Mouse (Mus musculus) MEL (cell line): ENCODE results near the gene Cfdp1. TPM values are rescaled to one million over a fixed set of nuclear protein-coding genes. Genes with fewer than 3 reads are reported as not detected.

Experiments
- DNase-seq: peaks from one replicate; pipeline ENCODE4 v3.0.0; 2011; ENCODE audit warnings: low read depth, low spot score
- H3K27ac ChIP-seq: 2 replicates; pipeline ENCODE4 v1.5.1; 2012; ENCODE audit warnings: low read depth, mild to moderate bottlenecking, control low read depth, low read length, moderate library complexity; ENCODE audit not compliant: control insufficient read depth
- H3K27me3 ChIP-seq, 2 experiments: fragments of 150-350 bp in 1 of 2; sonication (generic) in 1 of 2; 2 replicates each; pipeline ENCODE4 v1.6.1; 2012; ENCODE audit warnings: low read length in 2 of 2, mild to moderate bottlenecking in 2 of 2, improper control_type of control experiment in 1 of 2, moderate library complexity in 1 of 2; ENCODE audit not compliant: insufficient read depth in 2 of 2, control insufficient read depth in 1 of 2
- H3K36me3 ChIP-seq, 2 experiments: 2 replicates each; pipeline ENCODE4 v1.6.1; 2012 to 2014; ENCODE audit warnings: low read length in 2 of 2, improper control_type of control experiment in 1 of 2, inconsistent platforms in 1 of 2, mild to moderate bottlenecking in 1 of 2; ENCODE audit not compliant: insufficient read depth in 2 of 2, control insufficient read depth in 1 of 2
- H3K4me1 ChIP-seq, 2 experiments: fragments of 150-350 bp in 1 of 2; sonication (generic) in 1 of 2; 2 replicates each; pipeline ENCODE4 v1.6.1; 2012; ENCODE audit warnings: low read length in 2 of 2, improper control_type of control experiment in 1 of 2, mild to moderate bottlenecking in 1 of 2; ENCODE audit not compliant: insufficient read depth in 2 of 2, control insufficient read depth in 1 of 2
- H3K4me3 ChIP-seq, 2 experiments: fragments of 150-350 bp in 1 of 2; sonication (generic) in 1 of 2; 2 replicates each; pipeline ENCODE4 v1.5.1; 2012; ENCODE audit warnings: low read depth in 2 of 2, low read length in 2 of 2, mild to moderate bottlenecking in 2 of 2, moderate library complexity in 2 of 2, control low read depth in 1 of 2, improper control_type of control experiment in 1 of 2; ENCODE audit not compliant: control insufficient read depth in 1 of 2, insufficient read depth in 1 of 2
- H3K79me2 ChIP-seq: 2 replicates; pipeline ENCODE4 v1.6.1; 2012; ENCODE audit warnings: mild to moderate bottlenecking, low read length, moderate library complexity; ENCODE audit not compliant: control insufficient read depth, poor library complexity, insufficient read depth
- H3K9ac ChIP-seq: 2 replicates; pipeline ENCODE4 v1.6.1; 2012; ENCODE audit warnings: low read depth, mild to moderate bottlenecking, control low read depth, low read length, moderate library complexity; ENCODE audit not compliant: control insufficient read depth, poor library complexity, severe bottlenecking
- H3K9me3 ChIP-seq: fragments of 150-350 bp; sonication (generic); replicated peaks from 2 replicates; pipeline ENCODE4 v1.6.1; 2012; ENCODE audit warnings: mild to moderate bottlenecking, low read length, improper control_type of control experiment, moderate library complexity; ENCODE audit not compliant: insufficient read depth
- BHLHE40 ChIP-seq: IDR thresholded peaks from 2 replicates; pipeline ENCODE4 v1.6.1; 2012; ENCODE audit warnings: low read depth, mild to moderate bottlenecking, inconsistent platforms, low read length, improper control_type of control experiment, borderline replicate concordance
- ELF1 ChIP-seq: IDR thresholded peaks from 2 replicates; pipeline ENCODE4 v1.6.1; 2014; ENCODE audit warnings: low read depth, mild to moderate bottlenecking, inconsistent platforms, low read length, improper control_type of control experiment, moderate library complexity
- EP300 ChIP-seq, 2 experiments: IDR thresholded peaks; 2 replicates each; pipeline ENCODE4 v1.6.1; 2011; ENCODE audit warnings: improper control_type of control experiment in 2 of 2, low read length in 2 of 2, low read depth in 1 of 2, mild to moderate bottlenecking in 1 of 2
- GABPA ChIP-seq: IDR thresholded peaks from 2 replicates; pipeline ENCODE4 v1.6.1; 2012; ENCODE audit warnings: low read depth, mild to moderate bottlenecking, inconsistent platforms, low read length, improper control_type of control experiment, moderate library complexity
- HCFC1 ChIP-seq: IDR thresholded peaks from 2 replicates; pipeline ENCODE4 v1.6.1; 2012; ENCODE audit warnings: low read depth, mild to moderate bottlenecking, inconsistent platforms, low read length, improper control_type of control experiment, moderate library complexity
- MAFK ChIP-seq: IDR thresholded peaks from 2 replicates; pipeline ENCODE4 v1.6.1; 2011; ENCODE audit warnings: low read depth, mild to moderate bottlenecking, low read length, improper control_type of control experiment, borderline replicate concordance
- MXI1 ChIP-seq: IDR thresholded peaks from 2 replicates; pipeline ENCODE4 v1.6.1; 2011; ENCODE audit warnings: mild to moderate bottlenecking, low read depth, low read length, improper control_type of control experiment
- MYB ChIP-seq: IDR thresholded peaks from 2 replicates; pipeline ENCODE4 v1.6.1; 2011; ENCODE audit warnings: mild to moderate bottlenecking, low read depth, low read length, improper control_type of control experiment
- MYC ChIP-seq: IDR thresholded peaks from 2 replicates; pipeline ENCODE4 v1.6.1; 2011; ENCODE audit warnings: low read depth, mild to moderate bottlenecking, low read length, improper control_type of control experiment, moderate library complexity
- NRF1 ChIP-seq: IDR thresholded peaks from 2 replicates; pipeline ENCODE4 v1.6.1; 2014; ENCODE audit warnings: low read depth, mild to moderate bottlenecking, inconsistent platforms, low read length, improper control_type of control experiment, moderate library complexity; ENCODE audit not compliant: poor library complexity, insufficient read depth, severe bottlenecking
- POLR2AphosphoS2 ChIP-seq: IDR thresholded peaks from 2 replicates; pipeline ENCODE4 v1.6.1; 2011; ENCODE audit warnings: low read length, improper control_type of control experiment
- POLR2AphosphoS5 ChIP-seq: IDR thresholded peaks from 2 replicates; pipeline ENCODE4 v1.6.1; 2012; ENCODE audit warnings: low read depth, borderline replicate concordance, mild to moderate bottlenecking, inconsistent platforms, low read length, moderate library complexity, mixed read lengths
- SIN3A ChIP-seq: IDR thresholded peaks from 2 replicates; pipeline ENCODE4 v1.6.1; 2012; ENCODE audit warnings: low read length, improper control_type of control experiment, inconsistent platforms
- SMC3 ChIP-seq: IDR thresholded peaks from 2 replicates; pipeline ENCODE4 v1.6.1; 2011; ENCODE audit warnings: low read depth, low read length, improper control_type of control experiment
- UBTF ChIP-seq: IDR thresholded peaks from 2 replicates; pipeline ENCODE4 v1.6.1; 2012; ENCODE audit warnings: low read depth, mild to moderate bottlenecking, inconsistent platforms, low read length, improper control_type of control experiment, moderate library complexity, borderline replicate concordance; ENCODE audit not compliant: insufficient read depth
- USF1 ChIP-seq: IDR thresholded peaks from 2 replicates; pipeline ENCODE4 v1.6.1; 2014; ENCODE audit warnings: low read depth, mild to moderate bottlenecking, inconsistent platforms, low read length, improper control_type of control experiment, moderate library complexity
- USF2 ChIP-seq, 2 experiments: IDR thresholded peaks; 2 replicates each; pipeline ENCODE4 v1.6.1; 2011 to 2012; ENCODE audit warnings: improper control_type of control experiment in 2 of 2, low read length in 2 of 2, borderline replicate concordance in 1 of 2, inconsistent platforms in 1 of 2, low read depth in 1 of 2, mild to moderate bottlenecking in 1 of 2; ENCODE audit not compliant: insufficient read depth in 1 of 2
- ZC3H11A ChIP-seq: IDR thresholded peaks from 2 replicates; pipeline ENCODE4 v1.6.1; 2012; ENCODE audit warnings: low read depth, mild to moderate bottlenecking, inconsistent platforms, low read length, improper control_type of control experiment
- ZKSCAN1 ChIP-seq: IDR thresholded peaks from 2 replicates; pipeline ENCODE4 v1.6.1; 2012; ENCODE audit warnings: low read depth, mild to moderate bottlenecking, inconsistent platforms, low read length, improper control_type of control experiment, moderate library complexity
- ZNF384 ChIP-seq: IDR thresholded peaks from 2 replicates; pipeline ENCODE4 v1.6.1; 2012; ENCODE audit warnings: low read depth, mild to moderate bottlenecking, inconsistent platforms, low read length, improper control_type of control experiment
- polyA plus RNA-seq, 2 experiments: library from polyadenylated mRNA; stranded (reverse) in 1 of 2; unstranded in 1 of 2; fragments of >175 nt in 1 of 2; fragments of >200 nt in 1 of 2; gene quantifications; 2 replicates each; pipeline versions ENCODE4 v1.2.1 to v1.2.4; 2012; ENCODE audit warnings: low replicate concordance in 2 of 2, low read depth in 1 of 2; ENCODE audit not compliant: insufficient read length in 2 of 2, insufficient read depth in 1 of 2, missing spikeins in 1 of 2
- total RNA-seq: library from RNA; depleted of rRNA; stranded (reverse); fragments of 300-350 nt; gene quantifications from 2 replicates; pipeline ENCODE4 v1.2.3, GENCODE M21; 2012; rRNA removed

The Cfdp1 gene
- total and polyA plus RNA-seq, 3 experiments = 185 to 214 TPM; not detected in 1

GRCm38 (mm10) chr8:111720115-111720544, 134.0 kb downstream of the Cfdp1 start:
- no peak for DNase-seq
- Histone ChIP-seq H3K4me1 (peaks cover 9 to 13% of the 10 kb centered on the region in 2 experiments), H3K79me2 (no peaks in the 10 kb centered on the region), H3K36me3 (peaks cover 0 to 7% of the 10 kb centered on the region in 2 experiments; a peak in 2 of 4 replicates), H3K4me3 (no peak overlapping the region), H3K9me3 (no peaks in the 10 kb centered on the region), H3K27me3 (no peaks in the 10 kb centered on the region), H3K27ac (no peak overlapping the region), H3K9ac (no peak overlapping the region)
- no peak for TF ChIP-seq EP300 (IDR thresholded peaks at IDR 0.05; ENCODE audit: low read depth in 1 of 2, low read length in 2 of 2)
- no peak for TF ChIP-seq ZKSCAN1
- no peak for TF ChIP-seq MYB

GRCm38 (mm10) chr8:111718937-111719336, 135.2 kb downstream of the Cfdp1 start:
- Histone ChIP-seq H3K27ac (no peak overlapping the region), H3K4me3 (no peak overlapping the region), H3K36me3 (peaks cover 0 to 7% of the 10 kb centered on the region in 2 experiments; a peak in 2 of 4 replicates), H3K4me1 (peaks cover 9 to 13% of the 10 kb centered on the region in 2 experiments), H3K27me3 (no peaks in the 10 kb centered on the region), H3K79me2 (no peaks in the 10 kb centered on the region), H3K9me3 (no peaks in the 10 kb centered on the region), H3K9ac (no peak overlapping the region)
- DNase-seq = no peak
- TF ChIP-seq SIN3A (no peak), POLR2AphosphoS5 (no peak), BHLHE40 (no peak), MYC (no peak), ZNF384 (no peak), POLR2AphosphoS2 (no peak), SMC3 (no peak), MAFK (no peak), USF1 (no peak), HCFC1 (no peak), USF2 (IDR thresholded peaks at IDR 0.05; ENCODE audit: borderline replicate concordance in 1 of 2, insufficient read depth in 1 of 2, low read depth in 1 of 2, low read length in 2 of 2) (no peak), NRF1 (no peak), UBTF (no peak), ZC3H11A (no peak), MXI1 (no peak), ZKSCAN1 (no peak), ELF1 (no peak), GABPA (no peak)

Other genes with a start within 250 kb of the Cfdp1 start
- 0.03 and 0.04 TPM in 2 replicates for gene Ldhd, start 223.9 kb downstream of the Cfdp1 start, total RNA-seq
- gene Ldhd, start 223.9 kb downstream of the Cfdp1 start, polyA plus RNA-seq = not detected
- 12.0 and 12.2 TPM in 2 replicates for gene Zfp1, start 210.9 kb downstream of the Cfdp1 start, total RNA-seq
- gene Zfp1, start 210.9 kb downstream of the Cfdp1 start, polyA plus RNA-seq = 10 to 100 TPM in 1 of 2 experiments, not detected in 1; 12.4 TPM
- not detected in 2 replicates for gene Ctrb1, start 163.3 kb downstream of the Cfdp1 start, total RNA-seq
- not detected for gene Ctrb1, start 163.3 kb downstream of the Cfdp1 start, polyA plus RNA-seq
- gene Bcar1, start 110.5 kb downstream of the Cfdp1 start, total RNA-seq = 6.5 and 7.5 TPM in 2 replicates
- 10 to 100 TPM in 1 of 2 experiments, not detected in 1; 17.4 TPM for gene Bcar1, start 110.5 kb downstream of the Cfdp1 start, polyA plus RNA-seq
- gene Tmem170, start 22.5 kb upstream of the Cfdp1 start, total RNA-seq = 2.8 and 2.9 TPM in 2 replicates
- gene Tmem170, start 22.5 kb upstream of the Cfdp1 start, polyA plus RNA-seq = 1 to 10 TPM in 1 of 2 experiments, not detected in 1; 4.6 TPM
- not detected in 2 replicates for gene Chst5, start 56.2 kb upstream of the Cfdp1 start, total RNA-seq
- gene Chst5, start 56.2 kb upstream of the Cfdp1 start, polyA plus RNA-seq = not detected
- 0.85 and 0.95 TPM in 2 replicates for gene Tmem231, start 79.6 kb upstream of the Cfdp1 start, total RNA-seq
- 1 to 10 TPM in 1 of 2 experiments, not detected in 1; 2.5 TPM for gene Tmem231, start 79.6 kb upstream of the Cfdp1 start, polyA plus RNA-seq
- gene Gabarapl2, start 86.4 kb upstream of the Cfdp1 start, total RNA-seq = 18.4 and 21.6 TPM in 2 replicates
- 10 to 100 TPM in 1 of 2 experiments, not detected in 1; 22.5 TPM for gene Gabarapl2, start 86.4 kb upstream of the Cfdp1 start, polyA plus RNA-seq
- 6.4 and 8.3 TPM in 2 replicates for gene Adat1, start 138.0 kb upstream of the Cfdp1 start, total RNA-seq
- 1 to 10 TPM in 1 of 2 experiments, not detected in 1; 9.3 TPM for gene Adat1, start 138.0 kb upstream of the Cfdp1 start, polyA plus RNA-seq
- gene Kars, start 157.0 kb upstream of the Cfdp1 start, total RNA-seq = 295 and 302 TPM in 2 replicates
- 100 to 1,000 TPM; 355 to 642 TPM for gene Kars, start 157.0 kb upstream of the Cfdp1 start, polyA plus RNA-seq
- gene Terf2ip, start 157.1 kb upstream of the Cfdp1 start, total RNA-seq = 10.9 and 12.5 TPM in 2 replicates
- gene Terf2ip, start 157.1 kb upstream of the Cfdp1 start, polyA plus RNA-seq = 10 to 100 TPM in 1 of 2 experiments, not detected in 1; 15.1 TPM
- gene Gm6793, start 160.7 kb upstream of the Cfdp1 start, total RNA-seq = 0.10 and 0.19 TPM in 2 replicates
- under 1 TPM in 1 of 2 experiments, not detected in 1; 0.46 TPM for gene Gm6793, start 160.7 kb upstream of the Cfdp1 start, polyA plus RNA-seq